Mouse (Mus musculus) cortical plate, adult 2 months (tissue): ENCODE data around the gene Mettl11b. TPM values are rescaled to one million over a fixed set of nuclear protein-coding genes. Genes with fewer than 3 reads are reported as not detected.
"Not testable (repeated sequence)": the region's sequence is repeated elsewhere in the genome, so short reads cannot be mapped to it uniquely, and the experiment has no call there.

Source experiments
- H3K27ac ChIP-seq: fragments of 200-500 bp; 2 replicates; pipeline ENCODE4 v1.5.1; 2012; ENCODE audit warnings: low read length, control low read depth, inconsistent platforms; ENCODE audit not compliant: insufficient read depth
- H3K4me1 ChIP-seq: fragments of 200-500 bp; 2 replicates; pipeline ENCODE4 v1.6.1; 2011; ENCODE audit warnings: low read length; ENCODE audit not compliant: control insufficient read depth, insufficient read depth
- H3K4me3 ChIP-seq: fragments of 200-500 bp; 2 replicates; pipeline ENCODE4 v1.5.1; 2011; ENCODE audit warnings: mild to moderate bottlenecking, low read length, control low read depth; ENCODE audit not compliant: insufficient read depth
- CTCF ChIP-seq: fragments of 200-500 bp; IDR thresholded peaks from 2 replicates; pipeline ENCODE4 v1.5.1; 2011; ENCODE audit warnings: mild to moderate bottlenecking, control low read depth, low read length; ENCODE audit not compliant: insufficient read depth; ENCODE audit errors: extremely low read depth
- POLR2A ChIP-seq: fragments of 200-500 bp; IDR thresholded peaks from 2 replicates; pipeline ENCODE4 v1.6.1; 2011; ENCODE audit warnings: mild to moderate bottlenecking, low read length, control low read depth; ENCODE audit not compliant: insufficient read depth; ENCODE audit errors: extremely low read depth
- polyA plus RNA-seq: library from polyadenylated mRNA; depleted of rRNA; stranded (reverse); fragments of >200 nt; gene quantifications from 2 replicates; pipeline ENCODE4 v1.2.3, GENCODE M21; 2012; rRNA removed

The Mettl11b gene
- polyA plus RNA-seq, result 1.6 and 2.0 TPM in 2 replicates

DNA sequence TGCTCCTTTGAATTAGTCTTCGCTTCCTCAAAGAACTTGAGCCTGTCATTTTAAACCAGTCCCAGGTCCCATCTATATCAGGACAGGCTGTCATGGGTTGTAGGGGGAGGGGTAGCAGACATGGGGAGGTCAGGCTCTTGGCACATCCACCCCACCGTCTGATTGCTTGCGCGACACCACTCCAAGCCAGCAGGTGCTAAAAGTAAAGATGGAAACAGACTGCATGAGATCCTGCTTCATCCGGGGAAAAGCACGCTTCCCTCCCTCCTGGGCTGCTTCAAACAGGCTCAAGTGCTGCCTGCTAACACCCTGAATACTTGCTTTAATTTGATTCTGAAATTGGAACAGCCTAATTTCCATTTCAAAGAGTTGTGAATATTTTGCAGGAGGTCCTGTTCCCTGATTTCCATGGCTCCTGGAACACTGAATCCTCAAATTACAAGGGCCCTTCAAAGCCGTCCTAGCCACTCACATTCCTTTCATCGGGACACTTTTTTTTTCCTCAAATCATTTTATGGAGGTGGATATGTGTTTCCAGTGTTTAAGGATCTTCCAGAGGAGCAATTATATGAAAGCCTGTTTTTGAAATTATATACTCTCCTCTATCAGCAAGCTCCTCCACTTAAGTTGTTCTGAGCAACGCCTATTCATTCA, at the start of gene Mettl11b:
Gene Mettl11b (minus strand): TSS at position 127 of the 654 bp plus-strand sequence.
- H3K4me3 ChIP-seq, result no peak within 1 kb of the TSS
- H3K4me1 ChIP-seq, result no peaks in the 10 kb centered on the region
- H3K27ac ChIP-seq, result no peak within 1 kb of the TSS
- no peak for TF ChIP-seq CTCF
- no peak for TF ChIP-seq POLR2A

DNA sequence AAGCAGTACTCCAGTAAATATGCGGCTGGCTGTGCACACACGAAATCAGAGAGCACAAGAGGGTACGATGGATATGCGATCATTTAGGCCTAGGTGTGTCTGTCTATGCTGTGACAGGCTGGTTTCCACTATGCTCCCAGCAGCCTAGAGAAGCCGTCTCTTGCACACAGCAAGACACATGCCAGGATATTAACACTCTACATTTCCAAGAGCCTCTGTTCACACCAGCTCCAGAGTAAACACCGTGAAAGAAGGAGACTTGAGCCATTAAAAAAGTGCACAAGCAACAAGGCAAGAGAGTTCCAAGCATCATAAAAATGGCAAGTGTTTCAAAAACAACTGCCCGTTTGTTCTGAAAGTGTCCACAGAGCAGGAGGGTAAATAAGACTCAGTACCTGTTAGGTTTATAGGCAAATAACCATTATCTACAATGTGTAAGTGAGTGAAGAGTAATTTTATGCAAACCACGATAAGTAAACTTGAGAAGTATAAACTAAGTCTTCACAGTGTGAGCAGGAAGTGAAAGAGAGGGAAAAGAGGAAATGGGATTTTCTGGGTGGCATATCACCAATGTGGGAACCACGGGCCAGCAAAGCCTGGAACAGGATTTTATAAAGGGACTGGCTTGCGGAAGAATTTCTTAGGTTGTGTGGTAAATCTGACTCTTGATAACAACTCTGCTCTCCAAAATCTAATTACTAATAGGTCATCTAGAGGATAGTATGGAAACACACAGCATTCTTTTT, 32.6 kb upstream of the Mettl11b start:
- H3K4me3 ChIP-seq, result no peak overlapping the region
- no peaks in the 10 kb centered on the region for H3K4me1 ChIP-seq
- no peak for TF ChIP-seq POLR2A
- TF ChIP-seq CTCF, result no peak
- no peak overlapping the region for H3K27ac ChIP-seq

DNA sequence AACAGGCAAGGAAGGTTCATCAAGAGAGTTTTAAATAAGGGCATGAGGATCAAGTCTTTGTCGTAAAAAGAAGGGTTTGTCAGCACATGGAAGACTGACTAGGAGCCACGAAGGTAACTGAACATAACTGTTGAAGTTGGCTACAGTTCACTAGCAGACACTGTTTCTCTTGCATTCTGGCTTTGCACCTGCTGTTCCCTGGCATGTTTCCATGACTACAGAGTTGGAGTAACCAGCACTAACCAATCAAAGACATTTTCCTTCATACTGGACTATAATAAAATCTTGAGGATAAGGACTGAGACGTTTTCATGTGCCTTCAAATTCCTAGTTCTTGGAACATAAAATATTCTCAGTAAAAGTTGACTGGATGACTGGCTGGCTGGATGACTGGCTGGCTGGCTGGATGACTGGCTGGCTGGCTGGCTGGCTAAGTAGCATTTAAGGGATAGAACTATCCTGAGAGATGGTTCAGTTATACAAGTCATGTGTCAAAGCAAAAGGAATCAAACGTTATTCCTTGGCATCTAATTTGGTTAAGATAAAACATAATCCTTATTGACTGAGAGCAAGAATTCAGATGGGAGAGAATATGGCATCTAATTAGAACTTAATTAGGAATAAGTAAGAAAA, 26.4 kb upstream of the Mettl11b start:
- Histone ChIP-seq H3K27ac (no peak overlapping the region), H3K4me1 (no peaks in the 10 kb centered on the region), H3K4me3 (no peak overlapping the region)
- no peak for TF ChIP-seq CTCF

GRCm38 (mm10) chr1:163737239-163737533, 12.2 kb upstream of the Mettl11b start:
- H3K27ac ChIP-seq, result no peak overlapping the region
- no peak for TF ChIP-seq CTCF
- no peak for TF ChIP-seq POLR2A

GRCm38 (mm10) chr1:163736441-163737238, 11.6 kb upstream of the Mettl11b start:
- H3K4me1 ChIP-seq, result no peaks in the 10 kb centered on the region
- H3K4me3 ChIP-seq, result no peak overlapping the region
- TF ChIP-seq POLR2A (no peak), CTCF (no peak)
- H3K27ac ChIP-seq, result no peak overlapping the region

More at GRCm38 (mm10) chr1:163737239-163737533, 12.2 kb upstream of the Mettl11b start:
- H3K4me1 ChIP-seq, result no peaks in the 10 kb centered on the region
- H3K4me3 ChIP-seq, result no peak overlapping the region

GRCm38 (mm10) chr1:163731166-163731565, 6.1 kb upstream of the Mettl11b start:
- H3K4me1 ChIP-seq, H3K27ac ChIP-seq, H3K4me3 ChIP-seq: not testable (repeated sequence)

DNA sequence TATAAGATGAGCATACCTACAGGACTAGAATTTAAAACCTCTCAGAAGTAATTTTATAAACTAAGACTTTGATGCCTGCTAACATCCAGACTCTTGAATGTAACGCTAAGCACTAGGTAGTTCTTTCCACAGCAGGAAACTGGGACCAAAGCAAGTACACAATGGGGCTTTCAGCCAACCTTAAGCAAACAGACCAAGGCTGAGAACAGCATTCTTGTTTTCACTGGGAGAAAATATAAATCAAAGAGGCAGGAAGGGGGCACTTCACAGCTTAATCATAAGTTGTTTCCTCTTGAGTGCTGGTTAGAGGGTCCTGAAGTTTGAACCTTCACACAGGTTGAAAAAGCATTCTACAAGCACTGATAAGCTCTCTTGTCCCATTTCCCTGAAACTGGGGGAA, 1.1 kb downstream of the Mettl11b start:
- Histone ChIP-seq H3K4me1 (no peaks in the 10 kb centered on the region), H3K4me3 (no peak overlapping the region), H3K27ac (no peak overlapping the region)
- TF ChIP-seq POLR2A (no peak), CTCF (no peak)

GRCm38 (mm10) chr1:163708618-163709017, 16.4 kb downstream of the Mettl11b start:
- Histone ChIP-seq H3K27ac (no peak overlapping the region), H3K4me3 (no peak overlapping the region), H3K4me1 (no peaks in the 10 kb centered on the region)
- no peak for TF ChIP-seq CTCF
- TF ChIP-seq POLR2A, result no peak

- no peak overlapping the region for H3K27ac ChIP-seq
- TF ChIP-seq POLR2A, result no peak
- no peak for TF ChIP-seq CTCF
- no peak overlapping the region for H3K4me3 ChIP-seq
- no peaks in the 10 kb centered on the region for H3K4me1 ChIP-seq
Measured at GRCm38 (mm10) chr1:163700571-163700970, 24.5 kb downstream of the Mettl11b start.

GRCm38 (mm10) chr1:163699702-163700101, 25.3 kb downstream of the Mettl11b start:
- Histone ChIP-seq H3K4me3 (no peak overlapping the region), H3K4me1 (no peaks in the 10 kb centered on the region), H3K27ac (no peak overlapping the region)
- TF ChIP-seq POLR2A, result no peak
- TF ChIP-seq CTCF, result no peak
